Mouse (Mus musculus) forebrain, postnatal 0 days (tissue): ENCODE measurements around the gene Rassf3. TPM values are rescaled to one million over a fixed set of nuclear protein-coding genes. Genes with fewer than 3 reads are reported as not detected.

Experiments used
- ATAC-seq: fragments of 200-750 bp; cut with Nextera tagmentation; 2 replicates; pipeline ENCODE4 v1.8.0; 2017; ENCODE audit warnings: mild to moderate bottlenecking, moderate library complexity
- DNase-seq: peaks from one replicate; pipeline ENCODE4 v3.0.0-alpha.2; 2015
- H3K27ac ChIP-seq: fragments of 300-500 bp; sonication (generic); 2 replicates; pipeline ENCODE4 v1.5.1; 2014; ENCODE audit warnings: low read depth, mild to moderate bottlenecking, antibody characterized with exemption, low read length, moderate library complexity, mixed read lengths
- H3K27me3 ChIP-seq: fragments of 300-500 bp; sonication (generic); 2 replicates; pipeline ENCODE4 v1.6.1; 2014; ENCODE audit warnings: mild to moderate bottlenecking, low read length, mixed read lengths; ENCODE audit not compliant: insufficient read depth
- H3K36me3 ChIP-seq: fragments of 300-500 bp; sonication (generic); 2 replicates; pipeline ENCODE4 v1.6.1; 2014; ENCODE audit warnings: mild to moderate bottlenecking, moderate library complexity; ENCODE audit not compliant: insufficient read depth
- H3K4me1 ChIP-seq: fragments of 300-500 bp; sonication (generic); 2 replicates; pipeline ENCODE4 v1.6.1; 2014; ENCODE audit warnings: antibody characterized with exemption; ENCODE audit not compliant: insufficient read depth
- H3K4me2 ChIP-seq: fragments of 300-500 bp; sonication (generic); 2 replicates; pipeline ENCODE4 v1.6.1; 2014; ENCODE audit warnings: low read depth, mild to moderate bottlenecking, moderate library complexity
- H3K4me3 ChIP-seq: fragments of 300-500 bp; sonication (generic); 2 replicates; pipeline ENCODE4 v1.5.1; 2014; ENCODE audit warnings: low read depth, low read length, mixed read lengths
- H3K9ac ChIP-seq: fragments of 300-500 bp; sonication (generic); 2 replicates; pipeline ENCODE4 v1.6.1; 2014; ENCODE audit warnings: mild to moderate bottlenecking
- H3K9me3 ChIP-seq: fragments of 300-500 bp; sonication (generic); 2 replicates; pipeline ENCODE4 v1.6.1; 2016; ENCODE audit warnings: low read length
- CTCF ChIP-seq: sonication (generic); IDR thresholded peaks from 2 replicates; pipeline ENCODE4 v1.5.1; 2016; ENCODE audit warnings: antibody characterized with exemption, control low read depth, low read depth
- WGBS: fragments of 180-500 bp; shearing (Covaris S2); extraction: QIAGEN DNeasy Blood & Tissue Kit; methylation state at CpG from one replicate; pipeline ENCODE4 v1.1.7; 2014; 5-methylcytosine and 5-hydroxymethylcytosine counted together
- polyA plus RNA-seq: library from polyadenylated mRNA; unstranded; fragments of >200 nt; fragmentation: Nextera tagmentation; extraction: Ambion mirVana; gene quantifications from 2 replicates; pipeline ENCODE4 v1.2.1, GENCODE M21; 2015
- total RNA-seq: library from RNA; depleted of rRNA; stranded (reverse); fragments of >200 nt; gene quantifications from 2 replicates; pipeline ENCODE4 v1.2.3, GENCODE M21; 2014

Rassf3 gene
- total and polyA plus RNA-seq, 2 experiments from 2014 or later = 3.2 to 5.0 TPM

DNA sequence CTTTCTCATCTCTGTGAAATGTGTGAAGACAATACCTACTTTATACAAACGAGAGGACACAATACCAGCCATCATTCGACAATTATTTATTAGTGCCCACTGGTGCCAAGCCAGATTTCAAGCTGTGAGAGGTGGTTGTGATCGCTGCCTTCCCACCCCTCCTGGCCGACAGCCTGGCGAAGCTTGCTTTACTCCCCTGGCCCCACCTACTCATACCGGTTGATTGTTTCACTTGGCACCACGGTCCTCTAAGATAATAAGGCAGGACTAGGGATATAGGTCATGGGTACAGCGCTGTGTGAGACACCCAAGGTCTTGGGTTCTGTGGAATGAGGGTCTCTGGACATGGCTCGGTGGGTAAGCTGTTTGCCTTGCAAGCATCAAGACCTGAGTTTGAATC, 55.1 kb downstream of the Rassf3 start:
- no peaks in the 10 kb centered on the region for H3K9me3 ChIP-seq
- H3K4me3 ChIP-seq = no peak overlapping the region
- peaks cover 10% of the 10 kb centered on the region; the same call in 1 of the 2 replicates for H3K4me1 ChIP-seq
- no peaks in the 10 kb centered on the region for H3K36me3 ChIP-seq
- H3K27ac ChIP-seq = no peak overlapping the region
- WGBS = 51% methylated on average over 9 of the region's 9 CpGs
- DNase-seq (no peak), ATAC-seq (no peak)
- no peaks in the 10 kb centered on the region for H3K27me3 ChIP-seq
- no peak overlapping the region for H3K9ac ChIP-seq
- TF ChIP-seq CTCF = no peak
- H3K4me2 ChIP-seq = no peak overlapping the region

DNA sequence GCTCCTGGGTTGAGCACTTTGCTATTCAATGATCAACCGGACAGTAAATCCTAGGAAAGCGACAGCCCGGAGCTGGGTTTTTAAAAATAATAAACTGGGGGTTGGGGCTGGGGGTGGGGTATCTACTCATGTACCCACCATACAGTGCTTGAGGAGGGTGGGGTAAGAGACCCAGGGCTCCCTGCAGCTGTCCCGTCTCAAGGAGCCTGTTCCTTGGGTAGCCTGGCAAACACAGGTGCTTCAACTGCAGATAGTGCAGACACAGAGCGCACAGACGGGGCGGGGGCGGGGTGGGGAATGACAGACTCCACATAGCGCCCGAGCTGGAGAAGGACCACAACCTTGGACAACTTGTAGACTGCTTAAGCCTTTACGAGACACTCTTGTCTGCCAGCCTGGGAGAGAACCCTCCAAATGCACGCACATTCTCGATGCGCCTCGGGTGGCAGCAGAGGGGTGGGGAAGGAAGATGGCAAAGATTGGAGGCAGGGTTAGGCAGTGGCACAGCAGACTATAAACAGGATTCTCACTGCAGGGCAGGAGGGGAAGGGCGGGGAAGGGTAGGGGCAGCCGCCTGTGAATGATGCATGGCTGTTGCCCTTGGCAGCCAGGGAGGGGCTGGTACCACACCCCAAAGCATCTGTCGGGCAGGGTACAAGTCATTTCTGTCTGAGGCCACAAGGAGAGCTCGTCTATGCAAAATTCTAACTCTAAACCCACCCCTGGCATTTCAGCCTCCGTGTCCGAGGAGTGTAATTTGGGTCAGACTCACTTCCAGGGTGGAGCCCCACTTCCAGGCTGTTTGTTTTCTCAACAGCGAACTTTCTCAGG, 56.3 kb downstream of the Rassf3 start:
- WGBS = 70% methylated on average over 22 of the region's 22 CpGs
- 0 out of 2 replicates have a peak, but pooled peaks have one; percentile 5 for TF ChIP-seq CTCF

DNA sequence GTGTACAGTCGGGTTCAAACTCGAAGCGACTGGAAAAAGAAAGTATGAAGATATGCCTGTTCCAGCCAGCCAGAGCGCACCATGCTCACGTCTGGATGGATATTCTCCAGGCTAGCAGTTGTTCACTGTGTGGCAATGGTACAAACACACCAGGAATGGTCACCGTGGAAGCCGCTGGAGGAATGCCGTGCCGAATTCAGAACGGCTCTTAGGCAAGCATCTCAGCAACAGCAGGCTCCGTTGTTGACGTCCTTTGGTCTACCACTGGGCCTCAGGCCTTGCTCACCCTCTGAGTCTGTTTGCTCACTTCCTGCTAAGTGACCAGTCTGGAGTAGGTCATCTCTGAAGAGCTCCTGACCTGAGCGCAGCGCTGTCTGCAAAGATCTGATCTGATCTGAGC, 57.3 kb downstream of the Rassf3 start:
- DNase-seq = no peak
- Histone ChIP-seq H3K9ac (no peak overlapping the region), H3K36me3 (no peaks in the 10 kb centered on the region), H3K4me2 (no peak overlapping the region), H3K9me3 (no peaks in the 10 kb centered on the region), H3K27me3 (no peaks in the 10 kb centered on the region), H3K27ac (no peak overlapping the region), H3K4me3 (no peak overlapping the region), H3K4me1 (peaks cover 4% of the 10 kb centered on the region; the same call in 1 of the 2 replicates)
- ATAC-seq = no peak
- 80% methylated on average over 14 of the region's 14 CpGs for WGBS
- no peak for TF ChIP-seq CTCF

More for the DNA sequence above, 56.3 kb downstream of the Rassf3 start:
- Histone ChIP-seq H3K27me3 (no peaks in the 10 kb centered on the region), H3K9ac (no peak overlapping the region), H3K9me3 (no peaks in the 10 kb centered on the region), H3K4me3 (no peak overlapping the region), H3K4me1 (peaks cover 10% of the 10 kb centered on the region; the same call in 1 of the 2 replicates), H3K4me2 (no peak overlapping the region), H3K27ac (no peak overlapping the region), H3K36me3 (no peaks in the 10 kb centered on the region)
- peak; percentile 54 for ATAC-seq
- DNase-seq = no peak

DNA sequence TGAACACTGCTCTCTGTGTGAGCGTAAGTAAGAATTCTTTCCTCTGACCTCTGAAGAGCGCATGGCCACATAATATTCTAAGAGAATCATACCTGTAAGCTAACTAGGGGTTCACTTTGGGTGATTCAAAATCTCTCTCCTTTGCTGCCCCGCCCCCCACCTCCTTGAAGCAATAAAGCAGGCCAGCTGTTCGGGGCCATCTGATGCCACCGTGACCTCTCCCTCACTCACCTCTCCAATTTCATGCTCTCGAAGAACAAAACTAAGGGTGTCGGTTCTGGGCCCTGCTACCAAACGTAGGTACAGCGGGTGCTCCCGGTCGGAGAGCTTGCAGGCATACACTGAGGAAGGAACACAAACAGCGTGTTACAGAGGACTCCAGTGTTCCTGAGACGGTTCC, 62.0 kb downstream of the Rassf3 start:
- Histone ChIP-seq H3K4me3 (no peak overlapping the region), H3K9ac (no peak overlapping the region), H3K27me3 (no peaks in the 10 kb centered on the region), H3K4me2 (no peak overlapping the region), H3K4me1 (no peaks in the 10 kb centered on the region), H3K36me3 (peaks cover 3% of the 10 kb centered on the region; the same call in 1 of the 2 replicates), H3K9me3 (no peaks in the 10 kb centered on the region), H3K27ac (no peak overlapping the region)
- no peak for TF ChIP-seq CTCF
- ATAC-seq (no peak), DNase-seq (no peak)
- 94% methylated on average over 13 of the region's 13 CpGs for WGBS

DNA sequence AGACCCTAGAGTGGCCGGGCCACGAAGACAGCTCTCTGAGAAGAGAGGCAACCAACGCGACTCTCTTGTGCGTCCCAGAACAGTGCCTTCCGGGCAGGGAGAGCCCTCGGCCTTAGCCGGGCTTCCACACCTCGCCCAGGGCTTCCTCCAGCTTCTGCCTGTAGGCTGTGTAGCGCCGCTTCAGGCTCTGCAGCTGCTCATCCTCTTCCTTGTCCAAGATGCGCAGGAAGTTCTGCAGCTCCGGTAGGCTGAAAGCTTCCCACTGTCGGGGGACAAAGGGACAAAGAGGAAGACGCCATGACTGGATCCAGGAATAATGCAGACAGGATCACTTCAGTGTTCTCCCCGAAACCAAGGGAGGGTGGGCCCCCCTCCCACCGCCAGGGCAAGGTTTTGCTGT, 63.3 kb downstream of the Rassf3 start:
- H3K9ac ChIP-seq = no peak overlapping the region
- ATAC-seq = no peak
- H3K36me3 ChIP-seq = peaks cover 3% of the 10 kb centered on the region; the same call in 1 of the 2 replicates
- H3K4me1 ChIP-seq = no peaks in the 10 kb centered on the region
- no peaks in the 10 kb centered on the region for H3K27me3 ChIP-seq
- WGBS = 83% methylated on average over 17 of the region's 17 CpGs
- H3K27ac ChIP-seq = no peak overlapping the region
- no peak overlapping the region for H3K4me3 ChIP-seq
- H3K4me2 ChIP-seq = no peak overlapping the region
- H3K9me3 ChIP-seq = no peaks in the 10 kb centered on the region
- no peak for DNase-seq
- no peak for TF ChIP-seq CTCF

DNA sequence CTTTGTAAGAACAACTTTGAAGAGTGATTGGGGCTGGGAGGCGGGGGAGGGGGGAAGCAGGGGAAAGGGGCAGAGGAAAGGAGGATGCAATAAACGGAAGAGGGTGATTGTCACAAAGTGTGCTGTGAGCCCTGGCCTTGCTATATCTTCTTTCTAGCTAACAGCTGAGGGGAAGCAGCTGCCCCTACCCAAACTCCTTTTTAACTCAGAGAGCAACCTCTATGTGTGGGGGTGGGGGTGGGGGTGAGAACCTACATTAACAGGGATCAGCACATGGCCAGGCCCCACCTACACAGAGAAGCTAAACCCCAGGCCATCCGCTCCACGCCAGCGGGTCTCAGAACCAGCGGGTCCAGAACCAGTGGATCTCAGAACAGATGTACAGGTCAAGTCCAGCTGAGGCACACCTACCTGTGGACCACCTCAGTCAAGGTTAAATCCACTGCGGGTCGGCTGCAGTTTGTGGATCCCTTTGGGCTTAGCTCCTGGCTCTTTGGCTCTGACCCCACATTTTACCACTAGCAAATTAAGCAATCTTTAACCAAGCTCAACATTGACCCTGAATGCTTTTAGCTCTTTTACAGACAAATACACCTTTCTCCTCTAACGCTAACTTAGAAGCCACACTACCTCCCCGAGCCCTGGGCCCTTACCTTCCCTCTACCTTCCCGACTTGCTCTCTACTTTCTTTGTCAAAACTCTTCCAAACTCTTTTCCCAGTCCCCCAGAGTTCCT, 64.3 kb downstream of the Rassf3 start:
- H3K4me1 ChIP-seq = no peaks in the 10 kb centered on the region
- no peak for ATAC-seq
- H3K9ac ChIP-seq = no peak overlapping the region
- TF ChIP-seq CTCF = no peak
- no peaks in the 10 kb centered on the region for H3K27me3 ChIP-seq
- WGBS = 92% methylated on average over 11 of the region's 11 CpGs
- H3K4me2 ChIP-seq = no peak overlapping the region
- H3K9me3 ChIP-seq = no peaks in the 10 kb centered on the region
- peaks cover 3% of the 10 kb centered on the region; the same call in 1 of the 2 replicates for H3K36me3 ChIP-seq
- no peak overlapping the region for H3K27ac ChIP-seq
- H3K4me3 ChIP-seq = no peak overlapping the region
- no peak for DNase-seq

DNA sequence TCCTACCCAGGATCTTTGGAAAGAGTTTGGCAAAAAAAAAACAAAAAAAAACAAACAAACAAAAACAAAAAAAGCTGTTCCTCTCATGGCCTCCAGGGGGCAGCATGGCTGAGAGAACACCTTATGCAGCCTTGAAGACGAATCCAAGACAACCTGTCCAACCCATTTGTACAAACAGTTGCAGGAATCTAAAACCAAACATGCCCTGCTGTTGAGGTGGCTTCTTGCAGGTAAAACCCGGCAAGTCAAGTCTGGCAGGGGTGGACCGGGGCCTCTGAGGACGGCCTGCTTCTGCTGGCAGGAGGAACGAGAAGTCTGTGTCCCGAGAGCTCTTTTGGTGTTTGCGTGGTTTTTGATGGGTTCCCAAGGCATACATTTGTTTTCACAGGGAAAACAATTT, 66.4 kb downstream of the Rassf3 start:
- Histone ChIP-seq H3K27me3 (no peaks in the 10 kb centered on the region), H3K9ac (no peak overlapping the region), H3K27ac (no peak overlapping the region), H3K36me3 (peaks cover 3% of the 10 kb centered on the region; the same call in 1 of the 2 replicates), H3K9me3 (no peaks in the 10 kb centered on the region), H3K4me2 (no peak overlapping the region), H3K4me1 (no peaks in the 10 kb centered on the region), H3K4me3 (no peak overlapping the region)
- WGBS = 72% methylated on average over 7 of the region's 7 CpGs
- DNase-seq = peak; percentile 70
- TF ChIP-seq CTCF = peak; percentile 82
- no peak for ATAC-seq
